Mouse (Mus musculus) splenic B cell, adult 2 months (primary cell): ENCODE results near the gene Ccdc141.

ENCODE experiments used
- DNase-seq: peaks from one replicate; pipeline ENCODE4 v3.0.0-alpha.2; 2011; ENCODE audit warnings: low read depth, low spot score
- H3K27me3 ChIP-seq: 2 replicates; pipeline ENCODE4 v1.6.1; 2012; ENCODE audit warnings: mild to moderate bottlenecking, low read length, moderate library complexity, mixed read lengths; ENCODE audit not compliant: control insufficient read depth, poor library complexity, insufficient read depth, severe bottlenecking
- H3K36me3 ChIP-seq: 2 replicates; pipeline ENCODE4 v1.6.1; 2012; ENCODE audit warnings: mild to moderate bottlenecking, low read length, moderate library complexity, mixed read lengths; ENCODE audit not compliant: control insufficient read depth, poor library complexity, insufficient read depth, severe bottlenecking

The Ccdc141 gene

DNA sequence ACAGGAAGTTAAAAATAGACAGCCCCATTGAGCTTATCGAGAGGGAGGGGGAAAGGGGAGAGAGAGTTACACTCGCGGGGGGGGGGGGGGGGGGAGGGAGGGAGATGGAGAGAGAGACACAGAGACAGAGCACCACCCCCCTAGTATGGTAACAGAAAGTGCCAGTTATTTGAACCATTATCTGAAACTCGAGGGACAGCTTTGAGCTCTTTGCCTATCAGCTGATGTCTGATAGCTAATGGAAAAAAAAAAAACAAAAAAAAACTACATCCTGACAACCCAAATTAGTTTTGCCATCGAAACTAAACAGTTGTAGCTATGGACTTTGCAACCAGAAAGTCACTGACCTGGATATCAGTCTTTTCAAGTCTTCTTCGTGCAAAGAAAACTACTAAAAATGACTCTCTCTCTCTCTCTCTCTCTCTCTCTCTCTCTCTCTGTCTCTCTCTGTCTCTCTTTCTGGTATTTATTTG, at the start of gene Ccdc141:
Ccdc141 (minus strand) TSS at position 4 of the 473 bp plus-strand sequence.
- DNase-seq = no peak
- Histone ChIP-seq H3K36me3 (no peaks in the 10 kb centered on the region), H3K27me3 (no peaks in the 10 kb centered on the region)

DNA sequence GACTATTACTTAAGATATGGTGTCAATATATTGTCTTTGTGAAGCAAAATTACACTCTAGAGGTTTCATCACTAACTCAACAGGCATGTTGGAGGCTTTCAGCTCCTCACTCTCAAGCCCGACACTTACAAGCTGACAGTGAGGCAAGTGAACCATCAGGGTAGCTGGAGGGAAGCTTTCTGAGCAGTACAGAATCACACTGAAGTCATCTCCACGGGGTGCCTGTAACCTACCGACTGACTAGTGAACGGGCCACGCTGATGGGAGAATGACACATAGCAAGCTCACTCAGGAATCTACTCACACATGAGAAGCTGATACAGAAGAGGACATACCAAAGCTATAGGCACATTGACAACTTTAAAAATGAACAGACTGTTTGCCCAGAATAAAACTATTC, 42.4 kb upstream of the Ccdc141 start:
- no peaks in the 10 kb centered on the region for H3K36me3 ChIP-seq
- H3K27me3 ChIP-seq = no peaks in the 10 kb centered on the region
- DNase-seq = no peak

DNA sequence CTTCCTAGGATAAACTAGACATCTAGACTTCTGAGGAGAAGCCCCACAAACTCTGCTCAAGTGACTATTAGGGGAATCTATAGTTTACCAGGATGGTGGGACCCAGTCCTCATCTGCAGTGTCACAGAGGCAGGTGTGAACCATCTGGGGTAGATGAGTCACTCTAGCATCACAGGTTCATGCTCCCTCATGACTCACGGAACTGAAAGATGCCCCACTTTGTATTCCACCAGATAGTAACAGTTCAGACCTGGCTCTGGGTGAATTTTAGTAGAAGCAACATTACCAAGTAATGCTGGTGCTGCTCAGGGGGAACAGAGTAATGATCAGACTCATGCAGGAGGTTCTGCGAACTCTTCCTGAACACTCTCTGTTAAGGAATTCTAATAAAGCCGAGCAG, 36.5 kb upstream of the Ccdc141 start:
- H3K36me3 ChIP-seq = no peaks in the 10 kb centered on the region
- H3K27me3 ChIP-seq = no peaks in the 10 kb centered on the region
- no peak for DNase-seq

DNA sequence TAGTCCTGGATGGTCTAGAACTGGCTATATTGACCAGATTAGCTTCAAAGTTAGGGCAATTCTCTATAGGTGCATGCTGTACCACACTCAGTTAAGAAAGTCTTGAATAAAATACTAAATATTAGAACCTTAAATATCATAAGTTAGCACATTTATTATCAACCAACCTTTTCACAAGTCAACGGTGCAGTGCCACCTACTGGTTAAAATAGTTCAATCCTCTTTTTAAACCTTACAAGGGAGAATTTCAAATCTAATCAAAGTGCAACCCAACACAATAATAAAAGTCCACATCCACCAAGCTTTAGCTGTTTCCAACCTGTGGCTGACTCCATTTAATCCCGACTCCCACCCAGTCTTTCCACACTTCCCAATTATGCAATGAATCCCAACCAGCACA, 33.5 kb upstream of the Ccdc141 start:
- DNase-seq = no peak
- no peaks in the 10 kb centered on the region for H3K27me3 ChIP-seq
- no peaks in the 10 kb centered on the region for H3K36me3 ChIP-seq

DNA sequence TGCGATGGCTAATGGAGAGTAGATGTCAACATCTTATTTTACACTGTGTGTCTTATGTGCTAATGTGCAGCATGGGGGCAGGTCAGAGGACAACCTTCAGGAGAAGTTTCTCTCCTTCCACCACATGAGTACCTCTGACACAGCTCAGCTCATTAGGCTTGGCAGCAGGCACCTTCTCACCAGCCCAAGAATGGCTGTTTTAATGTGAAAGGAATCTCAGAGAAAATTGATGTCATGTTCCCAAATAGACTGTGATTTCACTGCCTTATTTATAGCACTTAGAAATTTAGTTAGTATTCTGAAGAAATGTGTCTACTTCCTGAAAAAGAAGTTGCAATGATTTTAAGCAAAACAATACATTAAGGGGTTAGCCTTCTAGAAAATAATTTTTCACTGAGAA, 31.5 kb upstream of the Ccdc141 start:
- no peak for DNase-seq
- H3K36me3 ChIP-seq = no peaks in the 10 kb centered on the region
- H3K27me3 ChIP-seq = no peaks in the 10 kb centered on the region

DNA sequence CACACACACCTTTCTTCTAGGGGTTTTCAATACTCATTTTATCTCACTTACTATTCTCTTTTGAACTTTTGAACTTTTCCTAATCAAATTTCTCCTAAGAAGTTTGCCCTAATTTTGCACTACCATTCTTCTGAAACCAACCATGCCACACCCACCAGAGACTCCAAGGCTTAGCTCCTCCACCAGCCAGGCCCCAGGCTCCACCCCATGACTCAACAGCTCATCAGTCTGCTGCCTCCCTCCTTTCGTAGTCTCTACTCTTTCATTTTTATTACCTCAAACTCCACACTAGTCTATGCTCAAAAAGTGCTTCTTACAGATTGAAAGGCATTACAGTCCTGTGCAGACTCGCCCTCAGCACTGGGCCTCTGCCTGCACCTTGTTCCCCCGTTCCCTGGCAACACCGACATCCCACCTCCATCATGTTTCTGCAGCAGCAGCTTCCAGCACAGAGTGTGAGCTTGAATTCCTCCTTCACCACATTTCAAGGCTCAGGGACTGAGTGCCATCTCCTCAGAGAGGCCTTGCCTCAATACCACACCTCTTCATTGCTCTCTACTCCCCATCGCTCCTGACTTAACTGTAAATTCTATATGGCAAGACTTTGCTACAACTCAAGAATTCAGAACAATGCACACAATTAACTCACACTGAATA, 30.6 kb upstream of the Ccdc141 start:
- DNase-seq = no peak
- no peaks in the 10 kb centered on the region for H3K36me3 ChIP-seq
- H3K27me3 ChIP-seq = no peaks in the 10 kb centered on the region

DNA sequence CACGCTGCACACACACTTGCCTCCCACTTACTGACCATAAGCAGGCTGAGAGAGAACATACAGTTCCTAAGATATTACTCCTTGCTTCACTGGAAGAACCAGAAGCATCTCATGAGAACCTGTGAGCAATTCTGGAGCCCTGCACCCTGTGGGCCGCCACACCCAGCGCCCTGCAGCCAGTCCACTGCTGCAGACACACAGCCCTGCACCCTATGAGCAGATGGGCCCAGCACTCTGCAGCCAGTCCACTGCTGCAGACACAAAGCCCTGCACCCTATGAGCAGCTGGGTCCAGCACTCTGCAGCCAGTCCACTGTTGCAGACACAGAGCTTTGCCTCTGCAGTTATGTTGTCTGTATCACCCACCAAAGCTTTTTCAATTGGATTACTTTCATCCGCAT, 29.9 kb upstream of the Ccdc141 start:
- H3K27me3 ChIP-seq = no peaks in the 10 kb centered on the region
- H3K36me3 ChIP-seq = no peaks in the 10 kb centered on the region
- no peak for DNase-seq

DNA sequence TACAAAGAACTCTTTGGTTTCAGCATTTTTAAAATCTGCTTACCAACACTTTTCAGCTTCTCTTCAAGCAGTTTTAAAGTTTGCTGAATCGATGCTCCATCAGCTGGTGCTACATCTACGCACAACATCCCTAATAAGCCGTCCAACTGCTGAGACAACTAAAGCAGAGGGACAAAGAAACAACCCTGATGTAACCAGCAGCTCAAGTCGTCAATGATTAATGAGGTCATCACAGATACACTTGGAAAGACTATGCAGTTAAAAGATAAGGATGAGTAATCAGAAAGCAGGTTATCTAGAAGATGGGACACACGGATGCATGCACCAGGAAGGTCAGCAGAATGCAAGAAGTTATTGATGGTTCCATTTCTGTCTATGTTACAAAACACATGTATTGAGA, 27.8 kb upstream of the Ccdc141 start:
- DNase-seq = no peak
- H3K36me3 ChIP-seq = no peaks in the 10 kb centered on the region
- no peaks in the 10 kb centered on the region for H3K27me3 ChIP-seq

DNA sequence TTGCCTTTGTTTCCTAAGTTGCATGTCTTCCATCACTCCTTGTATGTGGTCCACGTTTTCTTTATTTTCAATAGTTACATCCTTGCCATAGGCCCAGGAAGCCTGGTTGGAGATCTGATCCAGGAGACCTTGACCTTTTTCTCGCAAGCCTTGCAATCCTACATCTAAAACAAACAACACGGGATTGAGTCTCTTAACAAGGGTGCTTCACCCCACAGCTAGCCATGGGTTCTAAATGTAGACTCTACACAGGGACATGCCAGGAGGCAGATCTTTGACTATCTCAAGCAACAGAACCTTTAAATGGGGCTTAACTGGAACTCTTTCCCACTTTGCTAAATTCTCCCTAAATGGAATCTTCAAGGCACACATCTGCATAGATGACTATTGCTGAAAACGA, 26.4 kb upstream of the Ccdc141 start:
- H3K27me3 ChIP-seq = no peaks in the 10 kb centered on the region
- DNase-seq = no peak
- no peaks in the 10 kb centered on the region for H3K36me3 ChIP-seq

DNA sequence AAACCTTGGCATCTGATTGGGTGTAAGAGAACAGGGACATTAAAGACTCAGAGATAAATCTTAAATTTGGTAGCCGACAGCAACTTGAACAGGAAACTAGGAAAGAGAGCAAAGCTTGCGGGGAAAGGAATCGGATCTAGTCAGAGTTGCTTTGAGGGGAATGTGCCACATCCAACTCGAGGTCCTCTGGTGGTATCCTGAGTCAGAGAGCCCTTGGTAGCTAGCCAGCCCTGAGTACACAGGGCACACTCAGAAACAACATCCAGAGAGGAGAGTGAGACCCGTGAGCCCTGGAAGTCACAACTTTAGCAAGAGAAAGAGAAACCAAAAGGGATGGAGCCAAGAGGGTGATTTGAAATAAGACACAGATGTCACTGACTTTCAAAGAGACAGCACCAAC, 24.6 kb upstream of the Ccdc141 start:
- DNase-seq = no peak
- no peaks in the 10 kb centered on the region for H3K36me3 ChIP-seq
- no peaks in the 10 kb centered on the region for H3K27me3 ChIP-seq

DNA sequence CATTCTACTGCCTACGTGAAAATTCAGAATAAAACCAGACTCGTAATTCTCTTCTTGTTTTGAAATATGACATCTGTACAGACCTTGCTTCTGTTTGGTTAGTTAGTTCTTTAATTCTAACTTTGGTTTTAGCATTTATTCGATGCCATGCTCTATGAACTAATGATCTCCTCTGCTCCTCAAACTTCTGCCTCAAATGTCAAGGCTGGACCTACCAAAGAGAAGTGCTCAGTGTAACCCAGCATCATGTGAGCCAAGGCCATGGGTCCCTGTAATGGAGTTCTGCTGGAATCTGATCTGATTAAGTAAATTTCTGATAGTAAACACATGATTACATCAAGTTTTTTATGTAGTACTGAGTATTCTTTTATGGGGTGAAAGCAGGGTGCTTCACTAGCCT, 21.4 kb upstream of the Ccdc141 start:
- no peaks in the 10 kb centered on the region for H3K27me3 ChIP-seq
- no peaks in the 10 kb centered on the region for H3K36me3 ChIP-seq
- no peak for DNase-seq

DNA sequence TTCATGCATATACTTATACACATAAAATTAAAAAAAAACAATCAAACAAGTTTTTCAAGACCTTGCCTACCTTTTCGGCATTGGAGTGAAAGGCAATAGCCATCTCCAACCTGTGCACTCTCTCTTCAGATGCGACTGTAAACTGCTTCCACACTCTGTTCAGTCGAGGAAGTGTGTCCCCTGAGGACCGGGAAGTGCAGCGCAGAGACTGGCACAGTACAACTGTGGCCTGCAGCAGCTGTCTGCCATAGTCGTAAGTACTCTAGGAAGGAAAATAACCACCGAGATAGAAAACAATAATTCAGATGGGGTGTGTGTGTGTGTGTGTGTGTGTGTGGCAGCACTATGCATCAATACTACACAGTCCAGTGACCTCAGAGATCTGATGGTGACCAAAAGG, 20.5 kb upstream of the Ccdc141 start:
- H3K27me3 ChIP-seq = no peaks in the 10 kb centered on the region
- DNase-seq = no peak
- H3K36me3 ChIP-seq = no peaks in the 10 kb centered on the region

DNA sequence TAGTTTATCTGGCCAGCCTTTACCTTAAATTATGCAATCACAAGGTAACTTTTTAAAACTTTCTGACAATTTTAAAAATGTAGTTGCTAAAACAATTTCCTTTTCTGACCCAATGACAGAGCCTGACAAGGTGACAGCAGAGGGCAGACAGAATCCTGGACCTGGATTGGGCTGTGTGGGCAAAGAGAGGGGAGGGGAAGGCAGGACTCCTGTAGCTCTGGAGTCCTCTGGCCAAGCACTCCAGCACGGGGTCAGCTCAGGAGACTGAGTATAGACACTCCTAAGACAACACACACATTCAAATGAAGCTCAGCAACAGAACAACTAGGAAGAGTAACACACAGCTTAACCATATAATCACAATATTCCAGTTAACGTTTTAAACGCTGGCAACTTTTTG, 19.9 kb upstream of the Ccdc141 start:
- no peaks in the 10 kb centered on the region for H3K36me3 ChIP-seq
- DNase-seq = no peak
- no peaks in the 10 kb centered on the region for H3K27me3 ChIP-seq

DNA sequence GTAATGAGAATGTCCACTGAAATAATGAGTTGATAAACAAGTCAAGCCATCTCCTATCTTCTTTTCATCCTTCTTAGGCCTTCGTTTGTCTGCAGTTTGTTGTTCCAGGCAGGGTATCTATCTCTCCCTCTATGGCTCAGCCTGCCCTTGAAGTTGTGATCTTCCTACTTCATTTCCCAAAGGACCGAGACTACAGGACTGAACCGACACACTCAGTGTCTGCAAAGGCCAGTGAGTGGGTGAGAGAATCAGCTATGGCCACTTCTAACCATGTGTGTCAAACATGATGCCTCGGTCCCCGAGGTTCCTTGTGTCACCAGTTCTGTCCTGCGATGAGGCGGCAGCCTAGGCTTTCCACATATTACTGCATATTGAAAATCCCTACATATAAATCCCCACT, 19.2 kb upstream of the Ccdc141 start:
- no peaks in the 10 kb centered on the region for H3K27me3 ChIP-seq
- no peak for DNase-seq
- H3K36me3 ChIP-seq = no peaks in the 10 kb centered on the region

DNA sequence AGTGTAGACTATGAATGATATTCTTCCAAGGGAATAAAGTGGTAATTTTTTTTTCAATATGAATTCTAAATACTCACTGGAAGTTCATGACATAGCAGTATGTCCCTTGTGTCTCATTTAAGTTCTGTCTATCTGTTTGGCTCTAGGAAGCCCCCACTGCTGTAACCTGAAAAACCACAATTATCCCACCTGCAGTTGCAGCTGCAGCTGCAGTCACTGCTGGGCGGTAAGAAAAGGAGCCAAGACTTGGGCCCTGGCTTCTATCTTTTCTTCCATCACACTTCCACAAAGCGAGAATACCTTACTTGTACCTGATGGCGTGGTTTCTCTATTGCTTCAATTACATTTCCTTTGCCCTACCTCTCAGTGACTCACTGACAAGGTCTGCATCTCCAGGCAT, 17.1 kb upstream of the Ccdc141 start:
- Histone ChIP-seq H3K36me3 (no peaks in the 10 kb centered on the region), H3K27me3 (no peaks in the 10 kb centered on the region)
- no peak for DNase-seq

DNA sequence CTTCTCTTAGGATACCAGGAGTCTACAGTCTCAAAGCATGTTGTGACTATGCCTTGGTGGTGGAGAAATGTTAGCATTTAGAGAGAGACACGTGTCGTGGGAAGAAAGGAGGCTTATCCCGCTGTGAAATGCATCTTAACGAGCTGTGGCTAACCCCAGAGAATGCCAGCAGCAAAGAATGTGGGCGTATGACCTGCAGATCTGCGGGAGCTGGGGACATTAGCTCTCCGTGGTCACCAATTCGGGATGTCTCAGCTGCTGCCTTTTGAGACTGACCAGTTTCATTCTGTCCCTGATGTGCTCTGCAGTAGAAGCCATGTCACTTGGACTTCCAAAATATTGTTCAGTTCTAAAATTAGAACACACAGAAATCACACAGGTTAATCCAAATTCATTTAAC, 16.5 kb upstream of the Ccdc141 start:
- no peaks in the 10 kb centered on the region for H3K36me3 ChIP-seq
- no peak for DNase-seq
- H3K27me3 ChIP-seq = no peaks in the 10 kb centered on the region
